Mouse (Mus musculus): ENCODE measurements at regions not wholly inside any gene's neighbourhood (a gene's known extent, or its start where the extent isn't known, plus 50 kb on each side); places are given as distances from the start of the nearest gene placed in this dataset.

- DNase-seq (ENCODE audit: extremely low read depth, insufficient read length, low spot score), result no peak
Measured at GRCm38 (mm10) chr11:22675754-22676153, 163.9 kb downstream of the Tmem17 start.

GRCm38 (mm10) chr11:22677337-22677736, 165.4 kb downstream of the Tmem17 start:
- DNase-seq (ENCODE audit: extremely low read depth, insufficient read length, low spot score), result no peak

GRCm38 (mm10) chr11:22684576-22684975, 172.7 kb downstream of the Tmem17 start:
- DNase-seq (ENCODE audit: extremely low read depth, insufficient read length, low spot score), result no peak

GRCm38 (mm10) chr11:22690829-22691228, 169.9 kb downstream of the B3gnt2 start:
- no peak for DNase-seq (ENCODE audit: extremely low read depth, insufficient read length, low spot score)

- DNase-seq (ENCODE audit: extremely low read depth, insufficient read length, low spot score), result no peak
Measured at GRCm38 (mm10) chr11:22692281-22692857, 168.4 kb downstream of the B3gnt2 start.

GRCm38 (mm10) chr11:22692941-22693341, 167.8 kb downstream of the B3gnt2 start:
- DNase-seq (ENCODE audit: extremely low read depth, insufficient read length, low spot score), result peak; percentile 47

- peak; percentile 74 for DNase-seq (ENCODE audit: extremely low read depth, insufficient read length, low spot score)
Measured at GRCm38 (mm10) chr11:22693376-22693775, 167.4 kb downstream of the B3gnt2 start.

- no peak for DNase-seq (ENCODE audit: extremely low read depth, insufficient read length, low spot score)
Measured at GRCm38 (mm10) chr11:22693984-22694383, 166.8 kb downstream of the B3gnt2 start.

- no peak for DNase-seq (ENCODE audit: extremely low read depth, insufficient read length, low spot score)
Measured at GRCm38 (mm10) chr11:22694829-22695228, 165.9 kb downstream of the B3gnt2 start.

- DNase-seq (ENCODE audit: extremely low read depth, insufficient read length, low spot score), result no peak
Measured at GRCm38 (mm10) chr11:22695237-22695636, 165.5 kb downstream of the B3gnt2 start.

- no peak for DNase-seq (ENCODE audit: extremely low read depth, insufficient read length, low spot score)
Measured at GRCm38 (mm10) chr11:22698057-22698941, 162.5 kb downstream of the B3gnt2 start.

GRCm38 (mm10) chr11:22706082-22706481, 154.7 kb downstream of the B3gnt2 start:
- DNase-seq (ENCODE audit: extremely low read depth, insufficient read length, low spot score), result no peak

Measured in 3134 (cell line).